Mouse (Mus musculus): ENCODE results near the gene Ahcyl1.

The Ahcyl1 gene

DNA sequence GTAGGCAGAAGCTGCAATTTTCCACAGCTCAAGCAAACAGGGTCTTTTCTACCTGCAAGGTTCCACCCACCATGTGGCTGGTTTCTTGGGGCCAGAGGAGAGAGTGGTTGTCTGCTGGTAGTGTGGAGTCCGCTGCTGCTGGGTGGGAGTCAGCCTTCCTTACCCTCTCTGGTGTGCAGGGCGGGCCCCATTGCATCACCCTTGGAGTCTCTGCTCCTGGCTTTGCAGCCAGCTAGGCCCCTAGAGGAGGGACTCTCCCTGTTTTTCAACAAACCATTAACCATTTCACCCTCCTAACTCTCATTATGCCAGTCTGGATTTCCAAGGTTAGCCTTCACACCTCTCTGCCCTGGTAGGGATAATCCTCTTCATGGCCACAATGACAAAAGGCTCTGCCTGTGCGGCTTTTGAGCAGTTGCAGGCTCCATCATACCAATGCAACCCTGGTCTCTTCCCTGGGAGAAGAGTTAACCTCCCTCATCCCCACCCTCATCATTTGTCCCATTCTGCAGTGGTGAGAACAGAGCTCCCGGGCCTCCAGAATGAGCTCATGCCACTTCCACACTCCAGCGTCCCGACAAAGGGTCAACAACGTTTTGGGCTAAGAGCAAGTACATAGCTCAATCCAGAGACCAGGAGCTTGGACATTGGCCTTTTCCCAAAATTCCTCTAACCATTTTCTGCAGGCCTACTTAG is 7.5 kb upstream of the Ahcyl1 start:
- no peak for DNase-seq (ENCODE audit: low read depth, low spot score)

DNA sequence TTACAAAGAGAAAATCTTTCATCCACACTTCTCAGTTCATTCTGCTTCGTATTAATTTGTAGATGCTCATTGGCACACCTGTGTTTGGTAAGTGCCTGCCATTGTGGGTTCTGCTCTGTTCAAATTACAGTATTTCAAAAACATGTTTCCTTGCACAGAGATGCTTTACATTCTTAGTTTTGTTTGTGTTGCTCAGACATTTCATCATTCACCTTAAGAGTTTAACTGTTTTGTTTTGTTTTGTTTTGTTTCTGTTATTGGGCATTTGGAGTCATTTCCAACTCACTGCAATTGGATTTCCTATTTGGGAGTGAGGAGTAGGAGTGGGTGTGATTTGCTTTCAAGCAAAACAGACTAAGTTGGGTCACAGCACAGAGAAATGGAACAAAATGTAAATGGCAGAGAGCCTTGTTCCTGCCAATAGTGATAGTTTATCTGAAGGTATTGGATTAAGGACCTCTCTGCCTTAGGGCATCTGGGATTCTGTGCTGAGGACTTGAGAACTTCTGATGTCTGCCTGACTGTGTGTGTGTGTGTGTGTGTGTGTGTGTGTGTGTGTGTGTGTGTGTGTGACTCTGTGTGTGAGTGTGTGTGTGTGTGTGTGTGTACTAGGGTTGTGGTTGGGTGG is 5.5 kb upstream of the Ahcyl1 start:
- no peak for DNase-seq (ENCODE audit: low read depth, low spot score)

DNA sequence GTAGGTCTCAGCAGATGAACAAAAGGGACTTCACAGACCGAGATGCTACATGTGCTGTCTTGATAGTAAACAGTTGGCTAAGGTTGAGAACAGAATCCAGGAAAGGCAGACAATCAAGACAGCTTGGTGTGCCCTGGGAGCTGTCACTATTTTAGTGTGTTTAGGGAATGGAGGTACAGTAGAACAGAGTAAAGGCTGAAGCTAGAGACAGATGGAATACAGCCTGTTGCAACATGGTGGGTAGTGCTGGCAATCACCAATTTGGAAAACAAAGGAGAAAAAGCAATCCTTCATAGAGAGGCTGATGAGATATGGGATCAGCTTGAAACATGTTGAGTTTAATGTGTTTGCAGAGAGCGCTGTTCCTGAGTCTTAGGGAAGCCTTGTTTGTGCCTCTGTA is 4.3 kb upstream of the Ahcyl1 start:
- no peak for DNase-seq (ENCODE audit: low read depth, low spot score)

DNA sequence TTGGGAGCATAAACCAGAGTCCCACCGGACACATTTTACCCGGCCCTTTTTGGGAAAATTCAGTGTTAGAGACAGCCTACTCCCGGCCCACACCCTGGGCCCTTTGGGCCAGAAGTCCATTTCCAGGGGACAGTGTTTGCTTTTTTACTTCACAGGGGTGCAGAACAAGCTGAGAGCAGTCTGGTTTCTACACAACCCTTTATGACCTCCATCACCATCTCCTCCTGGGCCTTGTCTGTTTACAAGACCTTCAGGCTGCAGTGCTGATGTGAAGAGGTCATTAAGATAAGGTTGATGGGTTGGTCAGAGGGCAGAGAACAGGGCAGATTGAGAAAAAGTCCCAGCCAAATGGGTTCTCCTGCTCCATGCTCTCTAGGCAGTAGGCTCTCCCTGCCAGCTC is 550 bp upstream of the Ahcyl1 start:
- no peak for DNase-seq (ENCODE audit: low read depth, low spot score)

DNA sequence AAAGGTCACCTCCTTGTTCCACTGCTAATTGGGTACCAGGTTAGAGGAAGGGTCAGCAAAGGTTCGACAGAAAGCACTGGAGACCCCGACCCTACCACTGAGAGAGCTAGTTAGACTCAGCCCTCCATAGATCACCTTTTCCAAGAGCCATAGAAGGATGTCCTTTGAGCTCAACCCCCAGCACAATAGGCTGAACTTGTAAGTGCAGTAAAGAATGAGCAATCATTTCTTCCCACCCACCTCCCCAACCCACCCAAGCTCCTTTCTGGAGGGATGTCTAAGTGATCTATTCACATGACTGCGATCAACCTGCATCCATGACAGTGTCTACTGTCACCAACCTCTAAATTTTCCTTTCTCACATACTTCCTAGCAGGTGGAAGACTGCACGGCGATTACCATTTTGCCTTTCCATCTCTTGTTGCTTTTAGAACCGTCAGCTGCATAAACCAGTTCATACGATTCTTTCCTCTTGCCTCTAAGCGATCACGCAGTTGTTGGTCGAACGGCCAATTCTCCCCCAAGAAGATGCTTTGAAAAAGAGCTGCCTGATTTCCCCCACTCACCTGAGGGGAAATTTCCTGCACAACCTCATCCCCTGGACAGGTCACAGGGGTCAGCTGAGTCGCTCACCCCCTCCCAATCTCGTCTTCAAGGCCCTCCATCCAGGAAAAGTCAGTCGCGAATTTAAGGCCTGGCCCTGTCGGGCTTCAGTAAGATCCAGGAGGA is 977 bp downstream of the Ahcyl1 start:
- peak; percentile 8 for DNase-seq (ENCODE audit: low read depth, low spot score)

DNA sequence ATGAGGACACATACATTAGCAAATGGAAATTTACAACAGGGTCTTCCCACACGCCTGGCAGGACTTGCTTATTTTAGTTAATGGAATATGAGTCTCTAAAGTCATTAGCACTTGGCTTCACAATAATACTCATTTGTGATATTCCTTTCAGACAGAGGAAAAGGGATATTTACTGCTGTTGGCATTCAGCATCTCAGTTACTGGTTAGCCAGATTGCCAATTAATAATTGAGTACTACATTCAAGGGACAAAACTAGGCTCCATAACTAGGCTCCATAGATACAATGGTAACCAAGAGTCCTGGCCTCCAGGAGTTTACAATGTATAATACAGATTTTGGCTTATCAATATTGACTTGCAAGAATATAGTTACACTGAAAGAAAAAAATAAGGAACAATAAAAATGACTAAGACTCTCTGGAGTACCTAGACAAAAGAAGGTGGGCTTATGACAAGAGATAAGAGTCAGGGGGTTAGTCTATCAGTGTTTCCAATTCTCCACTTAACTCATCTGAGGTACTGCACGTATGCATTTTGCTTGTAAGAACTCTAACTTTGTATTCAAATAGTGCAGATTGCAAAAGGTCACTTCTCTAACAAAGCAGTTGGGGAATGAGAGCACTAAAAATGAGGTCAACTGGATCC is 2.0 kb downstream of the Ahcyl1 start:
- no peak for DNase-seq (ENCODE audit: low read depth, low spot score)

DNA sequence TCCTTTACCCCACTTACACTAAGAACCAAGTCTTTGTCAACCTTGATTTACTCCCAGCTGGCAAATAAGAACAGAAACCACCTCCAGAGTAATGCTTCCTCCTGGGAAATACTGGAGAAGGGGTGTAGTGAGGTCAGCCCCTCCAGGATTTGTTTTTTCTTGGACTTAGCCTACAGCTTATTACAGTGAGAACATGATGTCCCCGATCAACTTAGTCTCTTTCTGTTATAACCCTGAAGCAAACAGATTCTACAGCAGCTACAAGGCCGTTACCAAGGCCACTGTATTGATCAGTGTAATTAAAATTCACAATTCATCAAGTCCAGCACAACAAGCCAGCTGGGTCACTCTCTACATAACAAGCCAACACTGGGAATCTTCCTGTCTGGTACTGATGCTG is 6.0 kb downstream of the Ahcyl1 start:
- no peak for DNase-seq (ENCODE audit: low read depth, low spot score)

DNA sequence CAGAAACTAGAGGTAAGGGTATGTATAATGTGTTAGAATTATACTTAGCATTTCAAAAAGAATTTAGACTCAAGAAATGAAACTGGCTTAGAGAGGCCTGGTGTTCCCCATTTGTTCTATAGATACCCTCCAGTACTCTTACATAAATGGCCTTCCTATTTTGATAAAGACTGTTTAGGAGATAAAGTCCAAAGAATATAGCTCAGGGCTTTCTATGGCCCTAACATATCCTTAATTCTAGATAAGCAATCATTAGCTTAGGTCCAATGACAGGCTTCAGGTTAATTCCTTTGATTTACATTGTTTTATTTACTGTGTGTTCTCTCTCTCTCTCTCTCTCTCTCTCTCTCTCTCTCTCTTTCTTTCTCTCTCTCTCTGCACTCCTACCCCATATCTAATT is 7.1 kb downstream of the Ahcyl1 start:
- DNase-seq (ENCODE audit: low read depth, low spot score), result no peak

DNA sequence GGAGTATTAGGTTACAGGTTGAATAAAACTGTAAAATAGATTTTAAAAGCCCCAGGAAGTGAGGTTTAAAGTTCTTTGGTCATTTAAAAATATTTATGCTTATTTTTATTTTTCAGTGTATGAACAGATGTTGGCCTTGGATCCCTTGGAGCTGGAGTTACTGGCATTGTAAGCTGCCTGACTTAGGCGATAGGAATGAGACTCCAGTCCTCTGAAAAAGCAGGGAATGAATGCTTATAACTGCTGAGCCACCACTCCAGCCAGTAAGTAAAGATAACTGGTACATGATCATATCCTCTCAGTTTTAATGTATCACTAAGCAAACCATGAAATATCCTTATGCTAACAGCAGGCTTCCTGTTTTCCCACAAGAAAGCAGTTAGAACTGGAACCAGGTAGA is 8.1 kb downstream of the Ahcyl1 start:
- DNase-seq (ENCODE audit: low read depth, low spot score), result no peak

DNA sequence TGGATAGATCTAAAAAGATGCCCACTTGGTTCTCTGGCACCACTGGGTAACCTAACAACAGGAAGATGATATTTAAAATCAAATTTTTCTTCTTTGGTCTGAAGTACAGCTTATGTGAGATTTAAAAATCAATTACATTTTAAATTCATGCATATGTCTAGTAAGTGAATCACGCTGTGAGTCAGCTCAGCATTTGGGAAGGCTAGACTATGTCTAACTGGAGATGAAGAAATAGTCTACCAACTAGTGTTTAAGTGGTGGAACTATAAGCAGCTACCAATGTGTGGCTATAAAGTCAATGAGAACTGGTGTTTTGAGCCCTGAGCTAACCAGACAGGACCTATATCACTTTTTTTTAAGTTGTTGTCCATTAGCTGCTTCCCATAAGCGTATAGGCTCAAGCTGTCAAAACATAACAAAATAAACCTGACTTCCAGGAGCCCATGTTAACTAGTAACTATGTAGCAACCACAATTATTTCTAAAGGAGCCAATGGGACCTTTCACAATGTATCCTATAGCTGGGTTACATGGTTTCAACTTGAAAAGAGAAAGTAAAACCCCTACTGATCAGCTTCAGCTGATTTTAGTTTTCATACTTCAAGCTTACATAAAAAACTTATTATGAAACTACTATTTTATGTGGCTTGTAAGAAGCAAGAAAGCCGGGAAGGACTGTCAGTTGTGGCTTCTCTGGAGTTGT is 9.9 kb downstream of the Ahcyl1 start:
- DNase-seq (ENCODE audit: low read depth, low spot score), result no peak

DNA sequence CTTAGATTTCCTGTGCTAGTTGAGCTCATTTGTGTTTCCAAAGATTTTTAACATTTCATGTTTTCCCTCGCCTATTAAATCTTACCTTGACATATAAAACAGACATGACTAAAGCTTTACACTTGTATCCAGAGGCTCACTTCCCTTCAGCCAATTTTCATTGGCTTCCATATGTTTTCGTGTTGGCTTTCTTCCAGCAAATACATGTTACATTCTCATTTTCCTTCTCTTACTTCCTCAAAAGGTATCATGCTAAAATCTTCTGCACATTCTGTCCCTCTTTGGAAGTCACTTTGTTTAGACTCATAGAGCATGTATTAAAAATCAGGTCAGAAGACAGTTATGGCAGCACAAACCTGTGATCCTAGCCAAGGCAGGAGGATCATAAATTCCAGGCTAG is 10.7 kb downstream of the Ahcyl1 start:
- no peak for DNase-seq (ENCODE audit: low read depth, low spot score)

DNA sequence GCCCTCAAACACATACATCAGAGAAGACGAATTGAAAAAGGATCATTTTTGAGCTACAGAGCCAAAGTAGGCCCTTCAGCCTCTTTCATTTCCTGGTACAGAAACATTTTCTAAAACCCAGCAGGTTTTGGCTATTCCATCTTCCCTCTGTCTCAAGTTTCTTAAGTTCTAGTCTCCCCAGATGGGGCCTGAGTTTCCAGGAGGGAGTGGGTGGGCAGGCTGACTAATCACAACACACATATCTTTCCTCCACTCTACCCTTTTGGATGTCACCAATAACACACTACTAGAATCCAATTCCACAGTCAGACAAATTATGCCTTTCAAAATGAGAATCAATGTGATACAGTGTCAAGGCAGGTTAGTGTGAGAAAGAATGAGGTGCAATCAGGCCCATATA is 12.8 kb downstream of the Ahcyl1 start:
- no peak for DNase-seq (ENCODE audit: low read depth, low spot score)

DNA sequence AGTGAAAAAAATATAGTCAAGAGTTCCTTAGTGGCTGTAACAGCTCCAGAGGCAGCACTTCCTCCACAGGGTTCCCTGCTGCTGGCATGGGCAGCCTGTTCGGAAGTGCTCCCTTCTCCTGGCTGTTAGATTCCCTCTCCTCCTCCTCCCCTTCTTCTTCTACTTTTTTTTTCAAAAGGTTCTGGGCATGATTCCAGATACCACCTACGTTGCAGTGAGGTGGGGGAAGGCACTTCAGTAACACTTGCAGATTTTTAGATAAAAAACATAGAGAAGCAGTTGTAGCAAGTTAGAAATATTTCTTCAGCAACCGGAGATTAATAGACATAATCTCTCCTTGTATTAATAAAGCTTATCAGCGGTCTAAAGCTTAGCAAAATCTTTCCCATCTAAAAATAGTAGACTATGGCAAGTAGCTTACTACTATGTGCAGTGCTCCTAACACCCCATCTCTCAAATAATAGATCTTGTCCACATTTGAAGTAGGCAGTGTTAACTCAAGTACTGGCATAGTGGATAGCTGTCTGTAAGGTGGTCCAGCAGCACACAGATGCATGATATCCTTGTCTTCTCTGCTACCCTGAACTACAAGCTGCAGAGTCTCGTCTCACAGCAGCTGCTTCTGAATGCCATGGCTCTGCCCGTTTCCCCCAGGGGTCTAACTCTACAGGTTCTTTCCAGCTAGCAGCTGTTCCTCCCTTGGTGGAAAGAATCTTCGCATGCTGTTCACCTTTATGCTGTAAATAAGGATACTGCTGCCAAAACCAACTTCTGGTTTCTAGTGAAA is 15.4 kb downstream of the Ahcyl1 start:
- DNase-seq (ENCODE audit: low read depth, low spot score), result peak; percentile 35

DNA sequence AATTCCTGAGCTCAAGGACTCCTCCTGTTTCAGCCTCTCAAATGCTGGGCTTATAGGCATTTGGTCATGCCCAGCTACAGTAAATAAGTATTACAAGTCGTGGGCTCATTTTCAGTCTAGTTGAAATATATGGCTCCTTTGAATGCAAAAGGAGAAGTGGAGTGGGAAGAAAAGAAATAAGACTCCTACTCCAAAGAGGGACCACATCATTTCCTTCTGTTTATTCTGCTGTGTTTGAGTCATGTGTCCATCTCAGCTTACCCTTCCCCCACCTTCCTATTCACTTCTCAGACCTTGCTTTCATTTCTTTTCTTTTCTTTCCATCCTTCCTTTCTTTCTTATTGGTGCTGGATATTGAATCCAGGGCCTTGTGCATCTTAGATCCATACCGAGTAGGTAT is 24.9 kb downstream of the Ahcyl1 start:
- no peak for DNase-seq (ENCODE audit: low read depth, low spot score)

DNA sequence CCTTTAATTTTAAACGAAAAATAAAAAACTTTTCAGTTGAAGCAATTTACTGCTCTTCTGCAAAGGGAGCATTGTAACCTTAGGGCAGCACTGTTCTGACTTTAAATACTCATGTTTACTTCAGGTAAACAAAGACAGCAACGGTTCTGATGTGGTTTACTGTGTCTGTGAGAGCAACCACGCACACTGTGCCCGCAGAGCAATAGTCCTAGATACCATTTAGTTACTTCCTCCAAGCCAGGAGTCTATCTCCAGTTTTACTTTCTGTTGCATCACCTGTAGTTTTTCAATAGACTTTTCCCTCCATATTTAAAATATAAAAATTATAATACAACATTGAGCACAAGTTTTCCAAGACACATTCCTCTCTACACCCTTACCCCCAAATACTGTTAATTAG is 25.9 kb downstream of the Ahcyl1 start:
- no peak for DNase-seq (ENCODE audit: low read depth, low spot score)

DNA sequence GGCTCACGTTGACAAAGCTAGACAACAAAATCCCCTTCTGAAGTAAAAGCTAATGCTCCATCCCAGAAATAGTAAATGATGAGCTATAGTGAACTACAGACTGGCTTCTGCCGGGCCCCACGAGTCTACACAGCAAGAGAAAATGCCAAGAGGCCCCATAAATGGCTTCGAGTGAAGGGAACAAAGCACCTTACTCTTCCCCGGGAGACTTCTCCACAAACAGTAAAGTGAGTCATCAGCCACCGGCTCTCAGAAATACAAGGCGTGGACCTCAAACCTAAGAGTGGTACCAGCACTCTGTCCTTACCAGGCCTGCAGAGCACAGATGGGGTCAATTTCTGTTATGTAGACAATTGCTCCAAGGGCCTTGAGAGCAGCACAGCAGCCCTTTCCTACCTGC is 27.6 kb downstream of the Ahcyl1 start:
- no peak for DNase-seq (ENCODE audit: low read depth, low spot score)

DNA sequence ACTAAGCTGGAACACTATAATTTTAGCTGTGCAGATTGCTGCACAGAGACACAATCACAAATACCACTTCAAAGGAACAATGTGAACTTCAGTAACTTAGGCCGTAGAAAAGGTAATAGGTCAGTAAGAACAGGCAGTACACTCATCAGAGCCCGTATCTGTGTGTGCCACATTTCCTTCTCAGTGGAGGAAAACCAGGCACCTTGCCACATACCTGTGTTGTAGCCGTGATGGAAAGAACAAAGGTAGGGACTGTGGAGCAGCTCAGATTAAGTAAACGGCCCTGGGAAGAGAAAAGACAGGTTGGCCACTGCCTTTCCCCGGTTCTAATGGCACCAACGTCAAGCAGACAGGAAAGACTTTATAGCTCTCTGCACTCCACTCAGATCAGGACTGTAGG is 28.9 kb downstream of the Ahcyl1 start:
- DNase-seq (ENCODE audit: low read depth, low spot score), result no peak

DNA sequence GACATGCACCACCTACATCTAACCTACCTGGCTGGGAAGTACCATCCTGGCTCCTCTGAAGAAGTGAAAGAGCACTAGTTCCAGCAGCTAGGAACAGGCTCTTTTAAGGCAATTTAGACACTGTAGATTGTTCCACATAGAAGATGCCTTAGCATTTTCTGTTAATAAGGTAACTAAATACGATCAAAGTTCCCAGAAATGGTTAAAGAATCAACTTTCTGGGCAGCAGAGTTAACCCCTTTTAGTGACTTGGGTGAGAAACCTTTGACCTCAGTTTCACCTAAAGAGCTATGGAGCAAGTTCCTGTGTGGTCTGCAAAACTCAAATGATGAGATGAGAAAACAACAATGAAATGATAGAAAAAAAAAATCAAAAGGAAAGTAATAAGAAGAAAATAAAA is 31.7 kb downstream of the Ahcyl1 start:
- DNase-seq (ENCODE audit: low read depth, low spot score), result no peak

DNA sequence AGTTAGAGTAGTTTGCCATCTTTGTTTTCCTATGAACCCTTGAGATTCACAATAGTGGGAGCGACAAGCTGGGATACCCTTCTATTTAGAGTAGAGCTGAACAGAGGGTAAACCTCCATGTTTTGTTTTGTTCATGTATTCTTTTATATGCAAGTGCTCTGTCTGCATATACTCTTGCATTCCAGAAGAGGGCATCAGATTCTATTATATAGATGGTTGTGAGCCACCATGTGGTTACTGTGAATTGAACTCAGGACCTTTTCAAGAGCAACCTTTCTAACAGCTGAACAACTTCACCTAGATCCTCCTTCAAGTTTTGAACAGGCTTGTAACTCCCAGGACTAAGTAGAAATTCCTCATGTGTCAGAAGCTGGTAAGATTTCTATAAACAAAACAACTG is 37.4 kb downstream of the Ahcyl1 start:
- DNase-seq (ENCODE audit: low read depth, low spot score), result peak; percentile 21

DNA sequence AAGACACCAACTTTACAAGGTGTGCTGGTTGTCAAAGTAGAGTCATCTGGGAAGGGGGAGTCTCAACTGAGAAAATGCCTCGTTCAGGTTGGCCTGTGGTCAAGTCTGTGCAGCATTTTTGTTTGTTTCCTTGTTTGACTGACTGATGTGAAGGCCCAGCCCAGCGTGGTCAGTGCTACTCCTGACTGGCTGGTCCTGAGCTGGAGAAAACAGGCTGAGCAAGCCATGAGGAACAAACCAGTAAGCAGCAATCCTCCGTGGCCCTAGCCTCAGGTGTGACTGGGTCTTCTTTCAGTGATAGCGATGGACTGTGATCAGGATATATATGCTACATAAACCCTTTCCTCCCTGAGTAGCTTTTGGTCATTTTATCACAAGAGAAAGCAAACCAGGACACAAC is 39.5 kb downstream of the Ahcyl1 start:
- DNase-seq (ENCODE audit: low read depth, low spot score), result no peak

DNA sequence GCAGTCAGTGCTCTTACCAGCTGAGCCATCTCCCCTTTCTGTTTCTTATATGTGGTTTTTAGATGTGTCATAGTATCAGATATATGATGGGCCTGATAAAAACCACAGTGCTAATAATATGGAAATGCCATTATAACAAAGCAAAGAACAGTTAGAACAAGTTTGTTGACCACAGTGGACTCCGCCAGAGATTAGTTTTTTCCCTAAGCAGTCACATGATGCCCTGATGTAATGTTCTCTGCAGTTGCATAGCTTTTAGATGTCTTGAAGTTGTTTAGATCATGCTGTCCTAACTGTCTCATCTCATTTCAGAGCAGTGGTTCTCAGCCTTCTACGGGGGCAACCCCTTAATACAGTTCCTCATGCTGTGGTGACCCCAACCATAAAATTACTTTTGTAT is 40.2 kb downstream of the Ahcyl1 start:
- DNase-seq (ENCODE audit: low read depth, low spot score), result no peak

Measured in ES-CJ7 (cell line).